Mouse (Mus musculus) cerebellum, postnatal 4 days (tissue): ENCODE measurements around the gene Orai1.
"Not testable (repeated sequence)": the region's sequence is repeated elsewhere in the genome, so short reads cannot be mapped to it uniquely, and the experiment has no call there.

ENCODE experiments used
- DNase-seq, 2 experiments: peaks; one replicate each; pipeline ENCODE4 v3.0.0; 2022; ENCODE audit warnings: low spot score in 2 of 2, mixed read lengths in 1 of 2

Gene Orai1

GRCm38 (mm10) chr5:123014753-123015701, at the start of gene Orai1:
Orai1 (plus strand) TSS chr5:123015074.
- peak; percentile 84 to 95 for DNase-seq

- DNase-seq = no peak
These were observed 49.4 kb upstream of the Orai1 start for GRCm38 (mm10) chr5:122965427-122965826.

DNA sequence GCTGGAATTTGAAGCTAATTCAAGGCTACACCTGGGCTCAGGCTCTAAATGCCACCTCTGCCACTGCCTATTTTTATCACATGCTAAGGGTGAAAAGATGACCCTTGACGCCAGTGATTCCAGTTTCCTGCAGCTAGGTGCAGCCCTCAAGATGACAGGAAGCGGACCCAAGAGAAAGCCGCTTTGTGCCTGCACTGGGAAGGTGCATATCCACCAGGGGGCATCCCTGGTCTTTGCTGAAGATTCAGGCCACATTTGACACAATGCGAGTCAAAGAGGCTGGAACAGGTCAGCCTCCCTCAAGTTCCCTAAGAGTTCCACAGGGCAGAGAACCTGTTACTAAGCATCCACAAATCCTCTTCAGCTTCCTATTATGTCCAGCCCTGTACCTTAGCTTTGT, 46.6 kb upstream of the Orai1 start:
- peak in 1 of 2 experiments; percentile 74 for DNase-seq

- no peak for DNase-seq
These were observed 44.8 kb upstream of the Orai1 start for GRCm38 (mm10) chr5:122970056-122970455.

DNA sequence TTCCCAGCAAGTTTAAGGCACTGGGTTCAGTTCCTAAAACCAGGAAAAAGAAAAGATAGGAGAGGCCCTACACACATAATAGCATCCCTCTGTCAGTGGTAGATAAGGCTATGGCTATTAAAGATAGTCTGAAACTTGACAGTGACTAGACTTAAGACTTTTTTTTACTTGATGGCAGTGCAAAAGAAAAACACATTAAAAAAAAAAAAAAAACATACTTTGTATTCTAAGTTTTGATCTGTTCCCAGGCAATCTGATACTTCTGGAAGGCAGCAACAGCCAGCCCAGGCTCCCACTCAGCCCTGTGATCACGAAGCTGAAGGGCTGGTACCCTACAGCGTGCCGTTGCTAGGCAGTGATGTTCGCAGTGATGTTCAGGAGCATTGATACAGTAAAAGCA, 43.4 kb upstream of the Orai1 start:
- no peak for DNase-seq

GRCm38 (mm10) chr5:122972116-122972515, 42.8 kb upstream of the Orai1 start:
- DNase-seq = peak in 1 of 2 experiments; percentile 54

GRCm38 (mm10) chr5:122974701-122975100, 40.2 kb upstream of the Orai1 start:
- DNase-seq = not testable (repeated sequence)

GRCm38 (mm10) chr5:122978970-122979369, 35.9 kb upstream of the Orai1 start:
- DNase-seq = no peak

DNA sequence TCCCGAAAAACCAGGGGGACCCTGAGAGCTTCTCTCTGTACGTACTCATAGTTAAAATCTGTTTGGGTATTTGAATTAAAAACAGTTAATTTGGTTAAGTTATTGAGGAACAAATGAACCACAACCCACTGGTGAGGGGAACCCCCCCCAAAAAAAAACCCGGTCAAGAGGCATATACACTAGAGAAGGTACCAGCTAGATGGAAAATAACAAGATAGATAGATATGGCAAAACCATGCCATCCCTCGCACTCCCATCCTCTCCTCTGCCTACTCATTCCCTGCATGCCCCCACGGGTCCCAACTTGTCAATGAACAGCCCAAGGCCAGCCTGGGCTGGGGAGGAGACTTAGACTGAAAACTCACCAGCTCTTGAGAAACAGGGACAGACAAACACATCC, 30.4 kb upstream of the Orai1 start:
- DNase-seq = no peak

DNA sequence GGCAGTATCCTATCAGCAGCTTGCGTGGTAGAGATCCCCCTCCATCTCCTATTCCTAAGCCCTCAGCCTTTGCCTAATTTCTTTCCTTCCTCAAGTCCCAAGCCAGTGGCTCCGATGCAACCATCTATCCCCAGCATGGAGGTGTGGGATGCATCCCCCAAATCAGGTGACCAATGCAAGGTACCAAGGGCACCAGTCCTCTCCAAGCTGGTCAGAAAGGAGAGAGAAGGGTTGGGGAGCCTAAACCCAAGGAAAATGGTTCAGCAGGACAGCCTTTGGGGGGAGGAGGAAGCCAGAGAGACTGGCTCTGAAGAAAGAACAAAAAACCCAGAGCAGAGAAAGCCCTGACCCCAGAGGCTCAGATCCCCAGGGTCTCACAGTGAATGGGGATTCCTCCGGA, 29.6 kb upstream of the Orai1 start:
- DNase-seq = no peak

- no peak for DNase-seq
These were observed 28.8 kb upstream of the Orai1 start for GRCm38 (mm10) chr5:122986091-122986493.

GRCm38 (mm10) chr5:122987211-122988020, 27.5 kb upstream of the Orai1 start:
- DNase-seq = no peak

DNA sequence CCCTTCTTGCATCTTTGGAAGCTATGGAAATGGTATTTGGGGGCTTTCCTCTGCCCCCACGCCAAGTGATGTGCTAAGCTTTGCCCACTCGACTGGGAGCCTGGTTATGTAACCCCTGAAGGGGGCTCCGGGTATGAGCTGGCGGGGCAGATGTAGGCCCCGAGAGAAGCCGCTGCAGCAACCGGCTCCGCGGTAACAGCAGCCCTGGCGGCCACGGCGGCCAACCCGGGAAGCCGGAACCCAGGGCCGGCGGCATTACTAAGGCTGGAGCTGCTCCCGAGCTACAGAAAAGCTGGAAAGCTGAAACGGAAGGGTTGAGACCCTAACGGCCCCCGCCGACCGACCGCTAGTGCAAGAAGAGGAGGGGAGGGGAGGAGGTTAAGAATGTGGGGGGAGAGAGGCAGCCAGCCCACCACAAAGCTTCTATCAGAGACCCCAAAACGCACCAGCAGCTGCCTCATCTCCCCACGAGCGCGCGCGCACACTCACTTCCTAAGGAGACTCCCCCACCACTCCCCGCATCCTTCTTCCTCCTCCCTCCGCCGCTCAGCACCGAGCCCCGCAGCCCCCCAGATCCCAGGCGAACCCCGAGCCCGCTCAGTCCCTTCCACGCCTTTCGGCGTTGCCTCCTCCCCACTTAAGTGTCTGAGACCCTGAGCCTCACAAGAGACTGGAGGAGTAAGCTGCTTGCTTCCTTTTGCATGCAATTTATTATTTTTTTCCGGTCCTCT, 26.7 kb upstream of the Orai1 start:
- peak in 1 of 2 experiments; percentile 39 for DNase-seq

DNA sequence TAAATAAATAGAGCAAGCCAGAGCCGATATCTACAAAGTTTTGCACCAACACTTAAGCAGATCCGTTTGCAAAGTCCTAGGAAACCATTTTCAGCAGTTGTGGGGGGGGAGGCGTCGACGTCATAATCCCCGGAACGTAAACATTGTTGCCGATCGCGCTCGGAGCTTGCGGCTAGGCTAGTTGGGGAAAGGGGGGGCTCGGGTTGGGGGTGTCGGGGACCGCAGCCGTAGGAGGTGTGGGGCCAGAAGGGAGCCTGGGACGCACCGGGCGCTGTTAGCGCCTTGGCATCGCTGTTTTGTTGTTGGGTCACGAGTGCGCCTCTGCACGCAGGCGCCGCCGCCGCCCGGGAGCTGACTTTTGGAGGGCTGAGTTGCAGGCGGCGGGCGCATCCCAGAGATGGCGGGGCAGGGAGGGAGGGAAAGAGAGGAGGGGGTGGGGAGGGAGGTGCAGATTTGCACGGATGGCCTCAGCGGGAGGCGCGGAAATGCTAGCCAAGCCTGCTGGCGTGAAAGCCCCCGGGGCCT, 25.8 kb upstream of the Orai1 start:
- peak; percentile 51 to 70 for DNase-seq

DNA sequence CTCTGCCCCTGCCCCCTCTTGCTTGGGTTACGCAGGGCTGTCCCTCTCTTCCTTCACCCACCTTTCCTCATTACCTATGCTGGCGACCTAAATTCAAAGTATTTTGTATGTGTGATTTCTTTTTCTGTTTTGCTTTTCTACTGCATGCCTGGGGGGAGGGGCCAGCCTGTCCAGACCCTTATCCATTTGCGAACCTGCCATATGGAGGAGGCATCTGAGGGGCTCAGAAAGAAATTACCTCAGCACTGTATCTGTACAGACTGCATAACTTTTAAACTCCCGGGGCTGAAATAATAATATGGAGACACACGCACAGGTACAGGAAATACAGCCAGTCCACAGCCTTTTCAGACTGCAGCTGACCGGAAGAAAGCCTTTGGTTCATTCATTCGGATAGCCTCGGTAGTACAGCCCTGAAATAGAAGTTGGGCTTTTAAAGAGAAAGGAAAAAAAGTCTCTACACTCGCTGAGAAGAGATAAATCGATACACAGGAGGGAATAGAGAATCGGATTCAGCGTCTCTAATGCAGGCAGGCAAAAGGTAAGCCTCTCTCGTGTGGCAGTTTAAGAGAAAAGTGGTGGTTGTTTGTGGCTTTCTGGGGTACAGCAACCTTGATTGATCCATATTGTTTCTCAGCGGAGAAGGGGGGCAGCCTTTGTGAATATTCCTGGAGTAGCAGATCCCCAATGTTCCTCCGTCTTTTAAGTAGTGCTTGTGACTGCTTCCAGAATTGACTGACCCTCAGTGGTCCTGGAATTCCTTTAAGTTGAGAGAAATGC, 25.1 kb upstream of the Orai1 start, which contains the start of gene Kdm2b:
Kdm2b (minus strand) TSS at position 273 of the 780 bp plus-strand sequence.
- no peak for DNase-seq

- no peak for DNase-seq
These were observed 24.3 kb upstream of the Orai1 start for GRCm38 (mm10) chr5:122990411-122991160.

GRCm38 (mm10) chr5:122991350-122992004, 23.4 kb upstream of the Orai1 start:
- no peak for DNase-seq

DNA sequence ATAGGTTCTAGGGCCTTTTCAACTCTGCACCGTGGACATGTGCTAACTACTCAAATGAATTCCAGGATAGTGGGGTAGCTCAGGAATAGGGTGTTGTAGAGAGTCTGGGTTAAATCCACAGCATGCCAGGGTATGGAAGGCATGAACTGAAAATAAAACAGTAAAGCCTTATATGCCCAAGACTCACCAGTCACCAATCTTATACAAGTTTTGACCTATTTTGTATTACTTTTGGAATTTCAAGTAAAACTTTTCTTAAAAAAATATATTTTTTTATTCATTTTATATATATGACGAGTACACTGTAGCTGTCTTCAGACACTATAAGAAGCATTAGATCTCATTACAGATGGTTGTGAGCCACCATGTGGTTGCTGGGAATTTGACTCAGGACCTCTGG, 21.1 kb upstream of the Orai1 start:
- no peak for DNase-seq

DNA sequence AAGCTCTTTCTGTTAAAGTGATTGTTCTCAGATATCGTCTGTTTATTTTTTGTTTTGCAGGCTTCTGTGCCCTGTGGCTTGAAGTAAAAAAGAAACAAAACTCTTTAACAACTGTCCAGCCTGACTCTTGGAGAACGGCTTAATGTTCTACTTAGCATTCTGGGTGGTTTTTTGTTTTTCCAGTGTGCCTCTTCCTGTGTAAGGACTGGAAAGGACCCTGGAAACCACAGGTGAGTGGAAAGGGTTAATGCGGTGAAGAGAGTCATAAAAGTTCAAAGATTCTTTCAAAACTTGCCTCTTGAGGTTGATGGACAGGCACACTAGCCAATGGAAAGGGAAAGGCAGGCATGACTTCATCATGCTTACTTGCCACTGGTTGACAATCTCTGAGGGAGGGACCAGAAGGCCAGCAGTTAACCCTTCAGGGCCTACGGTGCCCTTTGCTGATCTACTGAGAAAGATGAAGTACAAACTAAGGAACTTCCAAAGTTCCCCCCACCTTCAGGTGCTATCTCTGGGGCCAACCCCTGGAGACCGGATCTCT, 20.5 kb upstream of the Orai1 start:
- DNase-seq = peak; percentile 63 to 83
